ENCODE assay signal across 18 mouse cellular contexts in the genomic region with DNA sequence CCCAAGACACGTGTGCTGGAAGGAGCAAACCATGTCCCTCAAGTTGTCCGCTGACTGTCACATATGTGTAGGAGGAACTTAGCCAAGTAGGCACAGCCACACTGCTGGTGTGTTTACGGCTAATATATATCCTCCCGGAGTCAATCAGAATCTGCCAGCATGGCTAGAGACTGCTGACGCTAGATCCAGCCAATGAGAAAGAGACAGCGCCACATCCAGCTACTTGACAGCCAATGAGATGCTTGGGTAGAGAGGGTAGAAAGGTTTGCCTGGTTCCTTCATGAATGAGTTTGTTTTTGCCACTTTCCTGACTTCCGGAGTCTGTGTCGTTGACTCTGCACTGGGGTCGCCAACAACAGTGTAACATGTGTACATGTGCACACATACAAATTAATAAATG.
"Had no signal": no experiment of that assay in that cellular context is flagged by ENCODE, and none has a peak within 500 bp of the region (broad histone marks: within the 10 kb centered on the region; RNA-seq: fewer than 3 reads in every experiment).

No protein-coding gene starts in this region.

- DNase-seq: liver, postnatal 0 days; lung, adult 2 months; lung, postnatal 10 days; lung, postnatal 36 days; right cerebral cortex, postnatal 14 days; thymus, adult 2 months; thymus, postnatal 25 days; thymus, postnatal 4 days had no signal

- H3K27me3 ChIP-seq: liver, embryonic 15.5 days; megakaryocyte, embryonic 14.5 days; midbrain, embryonic 13.5 days; midbrain, embryonic 15.5 days; neural tube, embryonic 12.5 days; stomach, embryonic 15.5 days had no signal

- H3K36me3 ChIP-seq: liver, embryonic 15.5 days; midbrain, embryonic 13.5 days; midbrain, embryonic 15.5 days; neural tube, embryonic 12.5 days; stomach, embryonic 15.5 days had no signal

- H3K27ac ChIP-seq: liver, embryonic 15.5 days; macrophage; midbrain, embryonic 13.5 days; midbrain, embryonic 15.5 days; neural tube, embryonic 12.5 days; stomach, embryonic 15.5 days; stomach, postnatal 0 days had no signal

- ATAC-seq: liver, postnatal 0 days; midbrain, embryonic 13.5 days had no signal

- H3K9ac ChIP-seq: liver, embryonic 15.5 days; liver, postnatal 0 days; midbrain, embryonic 13.5 days; midbrain, embryonic 15.5 days; neural tube, embryonic 12.5 days; stomach, embryonic 15.5 days had no signal

- H3K4me2 ChIP-seq: liver, embryonic 15.5 days; midbrain, embryonic 11.5 days; midbrain, embryonic 13.5 days; midbrain, embryonic 15.5 days; neural tube, embryonic 12.5 days; stomach, embryonic 15.5 days had no signal

- H3K4me1 ChIP-seq: liver, embryonic 15.5 days; megakaryocyte, embryonic 14.5 days; neural tube, embryonic 12.5 days; stomach, embryonic 15.5 days had no signal

- H3K9me3 ChIP-seq: liver, embryonic 15.5 days; midbrain, embryonic 13.5 days; midbrain, embryonic 15.5 days; neural tube, embryonic 12.5 days; stomach, embryonic 15.5 days had no signal

- H3K4me3 ChIP-seq: liver, embryonic 15.5 days; megakaryocyte, embryonic 14.5 days; midbrain, embryonic 13.5 days; midbrain, embryonic 15.5 days; myocyte; neural tube, embryonic 12.5 days; stomach, embryonic 15.5 days had no signal
